Comparison of ENCODE assay signal across 28 mouse cellular contexts in the genomic region with DNA sequence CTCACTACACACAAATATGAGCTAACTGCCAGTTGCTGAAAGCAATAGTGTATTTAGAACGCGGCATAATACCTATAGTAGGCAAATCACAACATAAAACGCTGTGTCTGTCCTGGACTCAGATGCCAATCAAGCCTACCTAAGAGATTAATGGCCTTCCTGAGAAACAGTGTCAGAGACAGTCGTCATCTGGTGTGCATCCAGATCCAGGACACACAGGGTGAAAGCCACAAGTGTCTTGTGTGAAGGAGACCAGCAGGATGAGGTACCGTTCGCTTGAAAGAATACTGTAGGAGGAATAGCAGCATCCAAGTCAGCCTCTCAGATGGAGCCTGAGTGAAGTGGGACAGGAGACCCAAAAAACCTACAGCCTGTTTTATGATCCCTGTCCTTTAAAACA.
"Had no signal": no experiment of that assay in that cellular context is flagged by ENCODE, and none has a peak within 500 bp of the region (broad histone marks: within the 10 kb centered on the region; RNA-seq: fewer than 3 reads in every experiment).

No protein-coding gene starts in this region.

- H3K4me3 ChIP-seq: gastrocnemius, adult 2 months; heart, adult 2 months; heart, embryonic 13.5 days; heart, embryonic 15.5 days; hindbrain, embryonic 10.5 days; hindbrain, embryonic 12.5 days; intestine, embryonic 15.5 days; limb, embryonic 10.5 days; limb, embryonic 12.5 days; liver, embryonic 13.5 days; liver, embryonic 15.5 days had no signal

- ATAC-seq: hindbrain, embryonic 16.5 days; inflammation-experienced regulatory T-cells, adult 6 months; intestine, embryonic 15.5 days; intestine, postnatal 0 days; liver, postnatal 0 days had no signal

- DNase-seq: gastrocnemius, adult 2 months; gastrocnemius, postnatal 10 days; gastrocnemius, postnatal 25 days; heart, adult 2 months; heart, postnatal 14 days; heart, postnatal 4 days; kidney, adult 18-20 months; kidney, adult 8-10 months; kidney, postnatal 10 days; kidney, postnatal 25 days; kidney, postnatal 4 days; liver; liver, embryonic 13.5 days; liver, postnatal 0 days had no signal

- H3K4me2 ChIP-seq: heart, embryonic 11.5 days; heart, embryonic 13.5 days; heart, embryonic 15.5 days; hindbrain, embryonic 12.5 days; hindbrain, embryonic 14.5 days; intestine, embryonic 15.5 days; limb, embryonic 12.5 days; liver, embryonic 11.5 days; liver, embryonic 13.5 days; liver, embryonic 15.5 days had no signal

- H3K36me3 ChIP-seq: heart, embryonic 15.5 days; intestine, embryonic 15.5 days had no signal

- H3K9me3 ChIP-seq: heart, embryonic 13.5 days; heart, embryonic 15.5 days; hindbrain, embryonic 10.5 days; hindbrain, embryonic 12.5 days; intestine, embryonic 15.5 days; limb, embryonic 10.5 days; limb, embryonic 12.5 days; liver, embryonic 13.5 days; liver, embryonic 15.5 days had no signal

- H3K9ac ChIP-seq: heart, embryonic 13.5 days; heart, embryonic 15.5 days; hindbrain, embryonic 12.5 days; hindbrain, embryonic 14.5 days; intestine, embryonic 15.5 days; limb, embryonic 12.5 days; liver, embryonic 13.5 days; liver, embryonic 15.5 days; liver, postnatal 0 days had no signal

- H3K27me3 ChIP-seq: heart, embryonic 13.5 days; heart, embryonic 15.5 days; hindbrain, embryonic 12.5 days; intestine, embryonic 15.5 days; limb, embryonic 12.5 days; liver, embryonic 13.5 days; liver, embryonic 15.5 days had no signal

- H3K27ac ChIP-seq: gastrocnemius, adult 2 months; heart, adult 2 months; heart, embryonic 13.5 days; heart, embryonic 15.5 days; hindbrain, embryonic 10.5 days; hindbrain, embryonic 12.5 days; hindbrain, embryonic 14.5 days; intestine, embryonic 15.5 days; limb, embryonic 10.5 days; limb, embryonic 12.5 days; liver, embryonic 13.5 days; liver, embryonic 15.5 days had no signal

- H3K4me1 ChIP-seq: heart, embryonic 13.5 days; heart, embryonic 15.5 days; hindbrain, embryonic 12.5 days; intestine, embryonic 15.5 days; limb, embryonic 10.5 days; limb, embryonic 12.5 days; liver, embryonic 13.5 days; liver, embryonic 15.5 days had no signal
